Mouse (Mus musculus): ENCODE results near the gene Klf11.

- TF ChIP-seq CTCF (IDR thresholded peaks at IDR 0.05; ENCODE audit: insufficient read depth, low read length): no peak
- no peak for TF ChIP-seq POLR2A (IDR thresholded peaks at IDR 0.05; ENCODE audit: borderline replicate concordance, extremely low read depth, low read depth, low read length)
Measured at GRCm38 (mm10) chr12:24682563-24682962, 31.5 kb downstream of the Klf11 start.
